Mouse (Mus musculus): ENCODE data around the gene Eng. TPM values are rescaled to one million over a fixed set of nuclear protein-coding genes. Genes with fewer than 3 reads are reported as not detected.

The Eng gene
- total RNA-seq, 2 experiments from 2014 or later, result 96.0 to 97.8 TPM

- DNase-seq, result no peak
Observed at GRCm38 (mm10) chr2:32710425-32710824, 64.0 kb downstream of the Eng start.

GRCm38 (mm10) chr2:32711301-32712056 lies 65.1 kb downstream of the Eng start:
- DNase-seq, result no peak

GRCm38 (mm10) chr2:32712108-32712551 lies 65.7 kb downstream of the Eng start:
- DNase-seq, result peak; percentile 79 to 88

GRCm38 (mm10) chr2:32712586-32712933 lies 66.2 kb downstream of the Eng start:
- DNase-seq, result peak; percentile 96 to 97

- peak; percentile 93 to 95 for DNase-seq
Observed at GRCm38 (mm10) chr2:32712934-32713817, 66.8 kb downstream of the Eng start, which contains the start of gene Cdk9. Gene Cdk9 (minus strand): TSS chr2:32713076.

- no peak for DNase-seq
Observed at GRCm38 (mm10) chr2:32714117-32714986, 68.0 kb downstream of the Eng start.

- peak; percentile 47 to 69 for DNase-seq
Observed at GRCm38 (mm10) chr2:32714987-32715425, 68.6 kb downstream of the Eng start.

GRCm38 (mm10) chr2:32718761-32719160 lies 72.4 kb downstream of the Eng start:
- DNase-seq, result no peak

- DNase-seq, result no peak
Observed at GRCm38 (mm10) chr2:32720053-32720452, 73.7 kb downstream of the Eng start.

- no peak for DNase-seq
Observed at GRCm38 (mm10) chr2:32720681-32721229, 74.4 kb downstream of the Eng start, which contains the start of gene Sh2d3c. Gene Sh2d3c (plus strand): TSS chr2:32721055.

GRCm38 (mm10) chr2:32722046-32722445 lies 75.7 kb downstream of the Eng start:
- no peak for DNase-seq

GRCm38 (mm10) chr2:32722581-32722980 lies 76.2 kb downstream of the Eng start:
- DNase-seq, result no peak

- DNase-seq, result no peak
Observed at GRCm38 (mm10) chr2:32724149-32724548, 77.8 kb downstream of the Eng start.

- peak; percentile 65 to 68 for DNase-seq
Observed at GRCm38 (mm10) chr2:32724832-32725790, 78.7 kb downstream of the Eng start.

- DNase-seq, result peak; percentile 92 to 94
Observed at GRCm38 (mm10) chr2:32727435-32727834, 81.0 kb downstream of the Eng start.

GRCm38 (mm10) chr2:32728463-32728862 lies 82.1 kb downstream of the Eng start:
- peak; percentile 66 to 81 for DNase-seq

GRCm38 (mm10) chr2:32729547-32729946 lies 83.2 kb downstream of the Eng start:
- DNase-seq, result no peak

- no peak for DNase-seq
Observed at GRCm38 (mm10) chr2:32730854-32731253, 84.5 kb downstream of the Eng start.

GRCm38 (mm10) chr2:32731911-32732310 lies 85.5 kb downstream of the Eng start:
- no peak for DNase-seq

Measured in adrenal gland, postnatal 36 days (tissue).